Mouse (Mus musculus) midbrain, embryonic 11.5 days (tissue): ENCODE measurements around the gene Slc35a3. TPM values are rescaled to one million over a fixed set of nuclear protein-coding genes. Genes with fewer than 3 reads are reported as not detected.

ENCODE experiments used
- ATAC-seq: fragments of 200-750 bp; cut with Nextera tagmentation; 2 replicates; pipeline ENCODE4 v1.8.0; 2017; ENCODE audit warnings: moderate TSS enrichment, moderate library complexity; ENCODE audit not compliant: low FRiP score
- DNase-seq: peaks from one replicate; pipeline ENCODE4 v3.0.0; 2015; ENCODE audit warnings: low spot score; ENCODE audit errors: missing footprints
- H3K27ac ChIP-seq: fragments of 300-500 bp; sonication (generic); 2 replicates; pipeline ENCODE4 v1.5.1; 2014; ENCODE audit warnings: low read depth, low read length
- H3K27me3 ChIP-seq: fragments of 300-500 bp; sonication (generic); 2 replicates; pipeline ENCODE4 v1.6.1; 2014; ENCODE audit warnings: mild to moderate bottlenecking, low read length, moderate library complexity, mixed read lengths; ENCODE audit not compliant: control insufficient read depth, insufficient read depth
- H3K36me3 ChIP-seq: fragments of 300-500 bp; sonication (generic); 2 replicates; pipeline ENCODE4 v1.6.1; 2014; ENCODE audit warnings: mild to moderate bottlenecking, low read length, moderate library complexity, mixed read lengths; ENCODE audit not compliant: control insufficient read depth, insufficient read depth
- H3K4me1 ChIP-seq: fragments of 300-500 bp; sonication (generic); 2 replicates; pipeline ENCODE4 v1.6.1; 2014; ENCODE audit warnings: low read length; ENCODE audit not compliant: control insufficient read depth, insufficient read depth
- H3K4me2 ChIP-seq: fragments of 300-500 bp; sonication (generic); 2 replicates; pipeline ENCODE4 v1.6.1; 2014; ENCODE audit warnings: mild to moderate bottlenecking, moderate library complexity
- H3K4me3 ChIP-seq: fragments of 300-500 bp; sonication (generic); 2 replicates; pipeline ENCODE4 v1.5.1; 2014; ENCODE audit warnings: low read depth, low read length
- H3K9ac ChIP-seq: fragments of 300-500 bp; sonication (generic); 2 replicates; pipeline ENCODE4 v1.6.1; 2014; ENCODE audit warnings: low read length
- H3K9me3 ChIP-seq: fragments of 300-500 bp; sonication (generic); 2 replicates; pipeline ENCODE4 v1.6.1; 2016; ENCODE audit warnings: low read length; ENCODE audit not compliant: control insufficient read depth
- WGBS: fragments of 180-500 bp; shearing (Covaris S2); extraction: QIAGEN DNeasy Blood & Tissue Kit; methylation state at CpG from one replicate; pipeline ENCODE4 v1.1.7; 2014; 5-methylcytosine and 5-hydroxymethylcytosine counted together
- polyA plus RNA-seq: library from polyadenylated mRNA; unstranded; fragments of >200 nt; fragmentation: Nextera tagmentation; extraction: Ambion mirVana; gene quantifications from 2 replicates; pipeline ENCODE4 v1.2.1, GENCODE M21; 2014

Gene Slc35a3
- polyA plus RNA-seq, 1 experiment from 2014 or later, result 8.2 TPM

- Histone ChIP-seq H3K36me3 (no peaks in the 10 kb centered on the region), H3K9ac (no peak overlapping the region), H3K27ac (no peak overlapping the region), H3K4me3 (no peak overlapping the region), H3K4me1 (peaks cover 2% of the 10 kb centered on the region; the same call in 1 of the 2 replicates), H3K9me3 (no peaks in the 10 kb centered on the region), H3K4me2 (no peak overlapping the region), H3K27me3 (no peaks in the 10 kb centered on the region)
- ATAC-seq (no peak), DNase-seq (peak; percentile 75)
- 86% methylated on average over 5 of the region's 5 CpGs for WGBS
Measured at GRCm38 (mm10) chr3:116653278-116653945, 59.2 kb downstream of the Slc35a3 start.

GRCm38 (mm10) chr3:116652033-116652446 lies 60.6 kb downstream of the Slc35a3 start:
- WGBS, result 74% methylated on average over 3 of the region's 3 CpGs
- H3K9me3 ChIP-seq, result no peaks in the 10 kb centered on the region
- H3K4me2 ChIP-seq, result no peak overlapping the region
- H3K4me1 ChIP-seq, result peaks cover 2% of the 10 kb centered on the region; the same call in 1 of the 2 replicates
- no peaks in the 10 kb centered on the region for H3K27me3 ChIP-seq
- DNase-seq, result peak; percentile 76
- H3K36me3 ChIP-seq, result no peaks in the 10 kb centered on the region
- 0 out of 2 replicates have a peak, but pooled peaks have one; percentile 38 for ATAC-seq
- H3K4me3 ChIP-seq, result no peak overlapping the region
- no peak overlapping the region for H3K27ac ChIP-seq
- H3K9ac ChIP-seq, result no peak overlapping the region

- DNase-seq, result no peak
- H3K4me3 ChIP-seq, result no peak overlapping the region
- no peak overlapping the region for H3K4me2 ChIP-seq
- H3K36me3 ChIP-seq, result no peaks in the 10 kb centered on the region
- no peak for ATAC-seq
- H3K4me1 ChIP-seq, result no peaks in the 10 kb centered on the region
- no peak overlapping the region for H3K9ac ChIP-seq
- no peaks in the 10 kb centered on the region for H3K9me3 ChIP-seq
- H3K27ac ChIP-seq, result no peak overlapping the region
- 95% methylated on average over 9 of the region's 9 CpGs for whole genome bisulfite sequencing
- H3K27me3 ChIP-seq, result no peaks in the 10 kb centered on the region
Measured at GRCm38 (mm10) chr3:116650698-116651097, 61.9 kb downstream of the Slc35a3 start.

- Histone ChIP-seq H3K27me3 (no peaks in the 10 kb centered on the region), H3K36me3 (peaks cover 5% of the 10 kb centered on the region; the same call in 1 of the 2 replicates), H3K4me3 (no peak overlapping the region), H3K4me2 (no peak overlapping the region), H3K4me1 (no peaks in the 10 kb centered on the region), H3K9ac (no peak overlapping the region), H3K27ac (no peak overlapping the region), H3K9me3 (no peaks in the 10 kb centered on the region)
- no peak for DNase-seq
- ATAC-seq, result no peak
- WGBS, result 94% methylated on average over 7 of the region's 7 CpGs
Measured at GRCm38 (mm10) chr3:116648805-116649204, 63.8 kb downstream of the Slc35a3 start.

GRCm38 (mm10) chr3:116646387-116646786 lies 66.2 kb downstream of the Slc35a3 start:
- DNase-seq, result peak; percentile 51
- no peak for ATAC-seq
- H3K4me2 ChIP-seq, result no peak overlapping the region
- no peaks in the 10 kb centered on the region for H3K27me3 ChIP-seq
- 95% methylated on average over 1 of the region's 1 CpGs for WGBS
- H3K9me3 ChIP-seq, result no peaks in the 10 kb centered on the region
- H3K4me3 ChIP-seq, result no peak overlapping the region
- H3K27ac ChIP-seq, result no peak overlapping the region
- no peaks in the 10 kb centered on the region for H3K4me1 ChIP-seq
- peaks cover 9% of the 10 kb centered on the region for H3K36me3 ChIP-seq
- no peak overlapping the region for H3K9ac ChIP-seq

- no peak for ATAC-seq
- 99% methylated on average over 2 of the region's 2 CpGs for WGBS
Measured at GRCm38 (mm10) chr3:116642373-116642772, 70.3 kb downstream of the Slc35a3 start.

GRCm38 (mm10) chr3:116641811-116642371 lies 70.7 kb downstream of the Slc35a3 start:
- no peaks in the 10 kb centered on the region for H3K4me1 ChIP-seq
- H3K36me3 ChIP-seq, result peaks cover 18% of the 10 kb centered on the region
- DNase-seq, result no peak
- H3K4me3 ChIP-seq, result no peak overlapping the region
- WGBS, result 97% methylated on average over 6 of the region's 6 CpGs
- H3K9ac ChIP-seq, result no peak overlapping the region
- no peak for ATAC-seq
- no peak overlapping the region for H3K4me2 ChIP-seq
- H3K27me3 ChIP-seq, result no peaks in the 10 kb centered on the region
- no peak overlapping the region for H3K27ac ChIP-seq
- H3K9me3 ChIP-seq, result no peaks in the 10 kb centered on the region

More at GRCm38 (mm10) chr3:116642373-116642772, 70.3 kb downstream of the Slc35a3 start:
- DNase-seq, result no peak
- Histone ChIP-seq H3K27ac (no peak overlapping the region), H3K9me3 (no peaks in the 10 kb centered on the region), H3K9ac (no peak overlapping the region), H3K4me1 (no peaks in the 10 kb centered on the region), H3K27me3 (no peaks in the 10 kb centered on the region), H3K4me3 (no peak overlapping the region), H3K4me2 (no peak overlapping the region), H3K36me3 (peaks cover 18% of the 10 kb centered on the region)

- no peak overlapping the region for H3K4me3 ChIP-seq
- ATAC-seq (no peak), DNase-seq (no peak)
- H3K4me1 ChIP-seq, result no peaks in the 10 kb centered on the region
- H3K36me3 ChIP-seq, result peaks cover 18% of the 10 kb centered on the region
- no peak overlapping the region for H3K9ac ChIP-seq
- H3K9me3 ChIP-seq, result no peaks in the 10 kb centered on the region
- no peak overlapping the region for H3K4me2 ChIP-seq
- H3K27me3 ChIP-seq, result no peaks in the 10 kb centered on the region
- no peak overlapping the region for H3K27ac ChIP-seq
- 75% methylated on average over 1 of the region's 1 CpGs for WGBS
Measured at GRCm38 (mm10) chr3:116640024-116640423, 72.6 kb downstream of the Slc35a3 start.

- DNase-seq (no peak), ATAC-seq (no peak)
- Histone ChIP-seq H3K4me2 (no peak overlapping the region), H3K27ac (no peak overlapping the region), H3K36me3 (peaks cover 21% of the 10 kb centered on the region), H3K9ac (no peak overlapping the region), H3K4me3 (no peak overlapping the region), H3K9me3 (no peaks in the 10 kb centered on the region), H3K4me1 (no peaks in the 10 kb centered on the region), H3K27me3 (no peaks in the 10 kb centered on the region)
- 98% methylated on average over 7 of the region's 7 CpGs for WGBS
Measured at GRCm38 (mm10) chr3:116638572-116638971, 74.1 kb downstream of the Slc35a3 start.
